Mouse (Mus musculus): ENCODE results near the gene Ulk4.
A peak's percentile ranks its signal among the peaks of the same experiment; 100 is the strongest.
"Not testable (repeated sequence)": the region's sequence is repeated elsewhere in the genome, so short reads cannot be mapped to it uniquely, and the experiment has no call there.

- TF ChIP-seq CTCF (conservative IDR thresholded peaks at IDR 0.05; ENCODE audit: low read length): peak; percentile 39
- not testable (repeated sequence) for TF ChIP-seq NANOG (IDR thresholded peaks at IDR 0.05; ENCODE audit: borderline replicate concordance, low read length)
These were observed 359.4 kb downstream of the Ulk4 start for GRCm38 (mm10) chr9:120917619-120918018.

All from E14TG2a.4 (cell line).